Mouse (Mus musculus) central nervous system, embryonic 11.5 days (tissue): ENCODE results near the gene Gp5. TPM values are rescaled to one million over a fixed set of nuclear protein-coding genes. Genes with fewer than 3 reads are reported as not detected.

ENCODE experiments used
- polyA plus RNA-seq: library from polyadenylated mRNA; depleted of rRNA; stranded (reverse); fragments of >200 nt; gene quantifications from 2 replicates; pipeline ENCODE4 v1.2.3, GENCODE M21; 2012; rRNA removed

Gene Gp5
- polyA plus RNA-seq, result 2.0 and 3.1 TPM in 2 replicates

GRCm38 (mm10) chr16:30310647-30311046 is at the start of gene Gp5:
Gene Gp5 (minus strand): TSS chr16:30310779.

GRCm38 (mm10) chr16:30282844-30283495 is 27.6 kb downstream of the Gp5 start, which contains the start of gene Lrrc15:
Gene Lrrc15 (minus strand): TSS chr16:30283256.

GRCm38 (mm10) chr16:30267359-30267758 is 43.2 kb downstream of the Gp5 start, which contains the start of gene Cpn2:
Gene Cpn2 (minus strand): TSS chr16:30267499.

Other genes starting within 250 kb of the Gp5 start
- gene Hes1, start 246.4 kb downstream of the Gp5 start, polyA plus RNA-seq, result 75.9 and 86.7 TPM in 2 replicates
- 0.10 and 0.12 TPM in 2 replicates for gene Cpn2, start 43.3 kb downstream of the Gp5 start, polyA plus RNA-seq
- gene Lrrc15, start 27.5 kb downstream of the Gp5 start, polyA plus RNA-seq, result 0.36 and 0.65 TPM in 2 replicates
- 22.9 and 35.1 TPM in 2 replicates for gene Atp13a3, start 95.2 kb upstream of the Gp5 start, polyA plus RNA-seq
- 43.9 and 45.2 TPM in 2 replicates for gene Tmem44, start 240.1 kb upstream of the Gp5 start, polyA plus RNA-seq